Mouse (Mus musculus) cerebellum, adult (tissue): ENCODE measurements around the gene Vrk3.
A peak's percentile ranks its signal among the peaks of the same experiment; 100 is the strongest.

Experiments
- ATAC-seq: cut with Nextera tagmentation; 2 replicates; pipeline ENCODE4 v1.9.2; 2017; ENCODE audit warnings: mild to moderate bottlenecking, moderate library complexity, mixed read lengths; ENCODE audit not compliant: insufficient number of reproducible peaks, low FRiP score, low TSS enrichment

Gene Vrk3

GRCm38 (mm10) chr7:44817441-44817840, 69.2 kb downstream of the Vrk3 start:
- ATAC-seq = no peak

GRCm38 (mm10) chr7:44818164-44818563, 70.0 kb downstream of the Vrk3 start:
- no peak for ATAC-seq

GRCm38 (mm10) chr7:44818751-44819235, 70.6 kb downstream of the Vrk3 start:
- no peak for ATAC-seq

GRCm38 (mm10) chr7:44819391-44819790, 71.2 kb downstream of the Vrk3 start:
- no peak for ATAC-seq

- ATAC-seq = no peak
Measured at GRCm38 (mm10) chr7:44819863-44820262, 71.7 kb downstream of the Vrk3 start.

- no peak for ATAC-seq
Measured at GRCm38 (mm10) chr7:44820525-44820924, 72.3 kb downstream of the Vrk3 start.

- no peak for ATAC-seq
Measured at GRCm38 (mm10) chr7:44821666-44822448, 73.6 kb downstream of the Vrk3 start.

GRCm38 (mm10) chr7:44823409-44823808, 75.2 kb downstream of the Vrk3 start:
- no peak for ATAC-seq

GRCm38 (mm10) chr7:44824872-44825271, 76.7 kb downstream of the Vrk3 start:
- ATAC-seq = 0 out of 2 replicates have a peak, but pooled peaks have one; percentile 58

- no peak for ATAC-seq
Measured at GRCm38 (mm10) chr7:44826771-44827170, 78.6 kb downstream of the Vrk3 start.
